Mouse (Mus musculus) urinary bladder, postnatal 10 days (tissue): ENCODE measurements around the gene 1700023F06Rik.

ENCODE experiments used
- DNase-seq: peaks from one replicate; pipeline ENCODE4 v3.0.0; 2022; ENCODE audit warnings: low spot score

1700023F06Rik gene

DNA sequence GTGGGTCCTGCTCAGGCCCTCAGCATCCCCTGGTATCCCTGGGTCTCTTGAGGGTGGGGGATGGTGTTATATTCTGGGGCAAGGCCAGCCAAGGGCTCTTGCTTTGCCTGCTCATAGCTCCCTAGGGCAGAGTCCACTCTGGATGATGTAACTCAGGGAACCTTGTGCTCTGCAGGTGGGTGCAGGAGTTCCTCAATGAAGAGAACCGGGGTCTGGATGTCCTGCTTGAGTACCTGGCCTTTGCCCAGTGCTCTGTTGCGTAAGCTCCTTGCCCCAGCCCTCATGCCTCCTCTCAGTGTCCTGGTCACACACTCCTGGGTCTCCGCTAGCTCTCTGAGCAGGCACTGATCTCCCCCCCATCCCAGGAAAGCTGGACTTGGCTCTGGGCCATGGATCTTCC lies 26.4 kb downstream of the 1700023F06Rik start:
- DNase-seq = no peak

DNA sequence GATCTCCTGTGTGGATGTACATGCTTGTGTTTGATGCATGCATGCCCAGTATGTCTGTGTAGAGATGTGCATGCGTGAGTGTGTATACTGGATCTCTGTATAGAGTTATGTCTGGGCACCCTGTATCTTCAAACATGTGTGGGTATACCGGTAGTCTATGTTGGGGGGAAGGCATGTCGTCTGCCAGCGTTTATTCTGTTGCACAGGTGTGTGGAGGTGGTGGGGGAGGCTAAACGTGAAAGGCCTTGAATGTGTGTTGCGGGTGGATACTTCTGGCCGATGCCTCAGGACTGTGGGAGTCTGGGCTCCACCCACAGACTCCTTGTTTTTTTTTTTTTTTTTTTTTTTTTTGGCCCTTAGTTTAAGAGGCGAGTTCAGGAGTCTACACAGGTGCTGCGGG lies 27.0 kb downstream of the 1700023F06Rik start:
- DNase-seq = no peak

- DNase-seq = no peak
These were observed 27.9 kb downstream of the 1700023F06Rik start for GRCm38 (mm10) chr11:103180426-103180825.

- DNase-seq = no peak
These were observed 29.6 kb downstream of the 1700023F06Rik start for GRCm38 (mm10) chr11:103178748-103179147.

- DNase-seq = no peak
These were observed 30.4 kb downstream of the 1700023F06Rik start for GRCm38 (mm10) chr11:103177815-103178485.

GRCm38 (mm10) chr11:103177216-103177615 lies 31.1 kb downstream of the 1700023F06Rik start:
- DNase-seq = no peak

- no peak for DNase-seq
These were observed 31.8 kb downstream of the 1700023F06Rik start for GRCm38 (mm10) chr11:103176510-103176909.

GRCm38 (mm10) chr11:103175688-103176442 lies 32.5 kb downstream of the 1700023F06Rik start:
- no peak for DNase-seq

GRCm38 (mm10) chr11:103174891-103175391 lies 33.4 kb downstream of the 1700023F06Rik start:
- DNase-seq = no peak

DNA sequence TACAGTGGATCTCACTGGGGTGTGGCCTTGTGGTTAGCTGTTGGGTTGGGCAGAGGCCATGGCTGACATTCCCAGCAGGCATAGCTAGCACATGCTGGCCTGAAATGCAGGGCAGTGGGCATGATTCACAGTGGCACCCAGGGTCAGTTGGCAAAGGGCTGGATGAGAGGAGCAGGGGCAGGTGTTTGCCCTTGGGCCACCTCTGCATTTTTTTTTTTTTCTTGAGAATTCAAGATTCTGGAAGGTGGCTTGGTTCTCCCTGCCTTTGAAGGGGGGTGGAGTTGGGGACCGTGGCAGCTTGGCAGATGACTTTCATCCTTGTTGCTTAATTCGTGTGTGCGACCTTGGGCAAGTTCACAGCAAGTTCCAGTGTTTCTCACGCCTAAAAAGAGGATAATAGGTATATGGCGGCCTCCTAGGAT lies 33.9 kb downstream of the 1700023F06Rik start:
- no peak for DNase-seq

- no peak for DNase-seq
These were observed 34.5 kb downstream of the 1700023F06Rik start for GRCm38 (mm10) chr11:103173771-103174344.

DNA sequence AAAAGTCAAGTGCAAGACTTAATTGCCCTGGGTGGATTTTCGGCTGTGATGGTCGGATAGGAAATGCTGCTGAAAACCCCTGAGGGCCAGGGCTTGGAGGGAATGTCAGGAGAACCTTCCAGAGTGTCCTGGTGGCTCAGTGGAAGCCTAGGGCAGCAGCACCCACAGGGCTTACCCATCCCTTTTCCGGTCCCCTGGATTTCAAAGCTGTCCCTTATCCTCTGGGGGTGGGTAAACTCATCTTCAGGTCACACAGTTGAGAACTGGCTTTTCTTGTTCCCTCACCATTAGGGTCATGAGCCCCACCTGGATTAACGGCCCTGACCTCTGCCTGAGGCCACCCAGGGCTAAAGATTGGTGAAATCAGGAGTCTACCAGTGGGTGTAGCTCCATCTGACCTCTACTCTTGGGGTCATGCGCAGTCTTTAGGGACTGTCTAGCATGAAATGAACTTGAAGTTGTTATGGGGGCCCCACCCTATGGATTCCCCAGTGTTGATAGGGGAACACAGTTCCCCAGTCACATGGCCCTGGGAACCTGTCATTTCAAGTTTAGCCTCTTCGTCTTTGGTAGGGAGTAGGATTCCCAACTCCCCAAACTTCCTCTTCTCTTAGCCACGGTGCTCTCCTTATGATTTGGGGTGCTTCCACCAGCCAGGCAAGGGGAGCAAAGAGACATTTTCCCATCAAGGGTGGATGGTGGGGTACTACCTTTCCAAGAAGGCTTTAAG lies 35.2 kb downstream of the 1700023F06Rik start:
- no peak for DNase-seq

DNA sequence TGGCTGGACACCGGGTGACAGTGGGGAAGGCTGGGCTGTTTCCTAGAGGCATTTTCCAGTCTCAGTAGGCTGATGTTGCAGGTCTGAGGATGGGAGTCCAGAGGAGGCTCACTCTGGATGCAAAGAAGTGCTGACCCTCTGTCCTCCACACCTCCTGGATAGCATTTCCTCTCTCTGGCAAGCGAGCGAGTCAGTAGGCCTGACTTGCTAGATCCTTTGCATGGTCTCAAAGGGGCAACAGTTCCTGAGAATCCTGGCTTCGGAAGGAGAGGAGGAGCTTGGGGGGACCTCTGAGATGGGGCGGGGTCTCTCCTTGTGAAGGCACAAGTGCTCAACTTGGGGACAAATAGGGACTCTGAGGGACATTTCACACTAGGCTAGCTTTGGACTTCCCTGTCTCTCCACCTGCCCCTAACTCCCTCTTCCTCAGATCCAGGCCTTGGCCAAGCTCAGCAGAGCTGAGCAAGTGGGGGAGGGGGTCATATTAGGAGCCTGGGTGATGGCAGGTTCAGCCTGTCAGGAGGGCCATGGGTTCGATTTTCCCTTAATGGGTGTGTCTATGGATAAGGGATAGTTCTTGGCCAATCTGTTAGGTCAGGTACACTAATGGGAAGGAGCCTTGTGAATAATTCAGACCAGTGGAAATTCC lies 35.8 kb downstream of the 1700023F06Rik start:
- no peak for DNase-seq

DNA sequence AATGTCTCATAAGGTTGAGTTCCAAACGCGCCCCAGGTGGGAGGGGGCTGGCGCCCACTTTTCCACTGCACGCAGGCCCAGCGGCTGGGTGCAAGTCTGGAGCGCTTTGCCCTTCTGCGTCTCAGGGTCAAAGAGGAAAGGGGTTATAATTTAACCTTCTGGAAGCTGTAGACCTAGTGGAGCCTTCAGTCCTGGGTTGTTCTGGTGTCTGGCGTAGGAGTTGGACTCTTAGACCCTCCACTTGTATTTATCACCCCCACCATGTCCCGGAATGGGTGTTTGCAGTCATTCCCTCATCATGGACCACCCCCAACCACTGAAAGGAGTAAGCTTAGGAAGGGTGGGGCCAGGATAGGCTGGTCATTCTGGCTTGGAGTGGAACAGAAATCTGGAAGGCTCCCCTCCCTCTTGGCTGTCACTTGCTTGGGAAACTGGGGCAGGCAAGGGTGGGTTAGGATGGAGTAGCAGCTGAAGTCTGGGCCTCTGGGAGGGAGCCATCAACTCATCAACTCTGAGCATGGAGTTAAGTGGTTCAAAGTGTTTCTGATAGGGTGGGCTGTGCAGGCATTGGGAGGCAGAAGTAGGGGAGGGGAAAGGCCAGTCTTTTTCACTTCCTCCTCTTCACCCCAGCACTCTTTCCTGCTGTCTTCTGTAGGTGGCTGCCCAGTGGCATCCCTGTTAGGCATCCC lies 36.5 kb downstream of the 1700023F06Rik start:
- no peak for DNase-seq

- no peak for DNase-seq
These were observed 37.1 kb downstream of the 1700023F06Rik start for GRCm38 (mm10) chr11:103171286-103171620.

DNA sequence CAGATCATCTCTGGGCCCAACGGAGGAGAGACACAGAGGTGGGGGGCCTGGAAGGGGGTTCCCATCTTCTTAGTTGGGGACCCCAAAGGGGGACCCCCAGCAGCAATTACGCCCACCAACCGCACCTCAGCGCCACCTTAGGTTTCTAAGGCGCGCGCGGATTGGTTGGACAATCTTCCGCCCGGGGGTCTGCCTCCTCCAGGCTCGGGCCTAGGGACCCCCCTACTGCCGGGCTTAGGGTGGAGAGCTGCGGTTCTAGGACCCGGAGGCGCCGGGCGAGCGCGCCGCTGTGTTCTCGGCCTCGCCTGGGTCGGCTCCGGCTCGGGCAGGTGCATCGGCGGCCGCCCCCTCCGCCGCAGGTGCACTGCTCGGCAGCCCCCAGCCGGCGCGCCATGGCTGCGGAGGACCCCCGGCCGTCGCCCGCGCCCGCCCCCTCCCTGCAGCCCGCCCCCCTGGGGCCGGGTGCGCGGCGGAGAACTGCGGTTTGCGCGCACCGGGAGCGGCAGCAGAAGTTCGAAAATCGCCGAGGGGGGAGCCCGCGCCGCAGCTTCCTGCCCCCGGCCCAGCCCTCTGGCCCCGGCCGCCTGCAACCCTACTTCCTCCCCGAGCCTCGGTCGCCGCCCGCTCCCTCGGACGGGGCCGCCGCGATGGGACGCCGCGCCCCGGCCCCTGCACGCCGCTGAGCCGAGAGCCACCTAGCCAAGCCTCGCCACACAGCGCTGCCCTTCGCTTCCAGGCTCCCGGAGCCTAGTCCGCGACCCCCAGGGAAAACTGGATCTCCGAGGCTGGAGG lies 37.7 kb downstream of the 1700023F06Rik start, which contains the start of gene Fmnl1:
Gene Fmnl1 (plus strand): TSS at position 614 of the 792 bp plus-strand sequence.
- DNase-seq = no peak

GRCm38 (mm10) chr11:103170111-103170493 lies 38.3 kb downstream of the 1700023F06Rik start:
- DNase-seq = no peak

- no peak for DNase-seq
These were observed 38.7 kb downstream of the 1700023F06Rik start for GRCm38 (mm10) chr11:103169664-103170063.

GRCm38 (mm10) chr11:103168690-103169390 lies 39.5 kb downstream of the 1700023F06Rik start:
- no peak for DNase-seq

DNA sequence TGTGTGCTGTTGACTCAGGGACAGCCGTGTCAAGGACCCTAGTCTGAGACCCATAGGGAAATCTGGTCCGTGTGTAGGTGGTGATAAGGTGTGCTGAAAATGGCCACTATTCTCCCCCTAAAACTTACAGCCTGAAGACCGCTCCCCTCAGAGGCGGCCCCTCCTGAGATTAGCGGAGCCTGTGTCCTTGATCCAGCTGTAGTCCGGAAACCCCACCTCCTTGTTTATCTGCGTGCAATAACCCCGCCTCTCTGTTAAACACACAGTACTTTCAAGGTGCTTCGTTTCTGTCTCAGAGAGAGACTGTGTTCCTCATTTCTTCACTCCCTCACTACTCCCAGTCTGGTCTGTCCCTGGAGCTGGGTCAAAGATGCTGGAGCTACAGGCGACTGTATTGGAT lies 44.0 kb downstream of the 1700023F06Rik start:
- DNase-seq = no peak
